Mouse (Mus musculus) erythroid progenitor cell, adult 5-6 weeks (primary cell): ENCODE measurements at regions not wholly inside any gene's neighbourhood (a gene's known extent, or its start where the extent isn't known, plus 50 kb on each side); places are given as distances from the start of the nearest gene placed in this dataset.

Experiments used
- ATAC-seq: replicated peaks from 2 replicates; pipeline ENCODE4 v1.8.0; 2016; ENCODE audit warnings: moderate number of reproducible peaks, mild to moderate bottlenecking, moderate TSS enrichment, inconsistent platforms; ENCODE audit not compliant: poor library complexity, low FRiP score, severe bottlenecking

DNA sequence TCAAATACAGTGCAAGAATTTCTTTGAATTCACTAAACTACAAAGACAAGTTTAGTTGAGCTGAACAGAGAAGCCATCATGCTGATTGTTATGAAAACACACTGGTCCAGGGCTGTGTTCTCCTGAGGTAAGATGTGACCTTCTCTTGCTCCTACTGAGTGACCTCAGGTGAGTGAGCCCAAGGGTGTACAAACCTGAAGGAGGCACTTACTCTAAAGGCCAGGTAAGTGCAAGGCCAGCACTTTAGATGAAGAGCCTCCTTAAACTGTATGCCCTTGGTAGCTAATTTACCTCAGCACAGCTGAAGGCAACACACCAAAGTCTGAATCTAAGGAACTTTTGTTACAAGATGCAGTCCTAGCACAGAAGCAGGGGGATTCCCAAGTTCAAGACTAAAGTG lies 128.7 kb upstream of the Lef1 start:
- no peak for ATAC-seq

DNA sequence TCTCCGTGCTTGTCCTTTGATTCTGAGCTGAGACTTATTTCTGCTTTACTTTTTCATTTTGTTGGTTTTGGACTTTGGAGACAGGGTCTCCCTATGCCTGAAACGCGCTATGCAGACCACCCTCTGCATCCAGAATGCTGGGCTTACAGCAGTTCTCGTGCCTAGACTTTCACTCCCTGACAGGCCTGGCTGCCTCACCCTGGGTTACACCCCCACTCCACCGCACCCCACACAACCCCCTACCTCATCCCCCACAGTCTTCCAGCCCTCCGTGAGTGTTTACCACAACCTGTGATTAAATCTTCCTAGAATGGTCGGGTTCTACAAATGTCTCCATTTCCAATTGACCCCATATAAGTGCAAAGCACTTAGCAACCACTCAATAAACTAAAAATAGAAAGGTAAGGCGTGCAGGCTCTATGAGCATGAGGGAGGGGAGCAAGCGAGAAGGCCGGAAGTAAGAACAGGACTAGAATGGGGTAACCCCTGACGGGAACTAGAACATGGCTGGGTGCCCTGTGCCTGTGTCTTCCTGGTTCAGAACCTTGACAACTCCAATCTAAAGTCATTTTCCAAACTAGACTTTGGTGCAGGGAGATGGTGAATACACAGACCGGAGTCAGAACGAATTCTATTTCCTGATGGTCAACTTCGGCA lies 131.2 kb upstream of the Lef1 start:
- no peak for ATAC-seq

DNA sequence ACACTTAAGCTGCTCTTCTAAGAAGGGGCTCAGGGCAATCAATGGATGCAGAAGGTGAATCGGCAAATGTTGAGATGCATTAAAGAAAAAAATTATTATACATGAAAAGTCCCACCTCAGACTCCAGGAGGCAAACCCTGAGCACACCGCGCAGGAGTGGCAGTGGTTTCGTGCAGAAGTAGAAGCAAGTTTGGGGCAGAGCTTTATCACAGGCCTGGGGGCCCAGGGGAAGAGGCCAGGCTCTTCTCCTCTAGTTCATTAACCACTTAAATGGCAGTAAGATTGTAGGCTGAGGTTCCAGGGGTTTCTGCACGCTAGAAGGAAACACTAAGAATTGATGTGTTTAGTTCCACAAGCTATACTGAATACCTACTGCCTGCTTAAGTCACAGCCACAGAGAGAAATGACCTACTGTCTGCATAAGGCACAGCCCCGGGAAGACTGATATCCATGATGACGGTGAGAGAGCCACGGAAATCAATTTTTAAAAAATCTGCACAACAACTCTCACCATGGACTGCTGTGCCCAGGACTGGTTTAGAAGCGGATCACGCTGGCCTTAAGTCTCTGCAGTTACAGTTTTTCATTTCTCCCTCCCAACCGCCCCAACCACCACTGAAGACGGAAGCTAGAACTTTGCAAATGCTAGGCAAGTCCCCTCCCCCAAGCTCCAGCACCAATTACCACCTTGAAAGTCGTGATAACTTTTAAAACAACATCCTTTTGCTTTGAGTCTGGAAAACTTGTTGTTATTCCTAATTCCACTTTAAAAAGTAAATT lies 132.2 kb upstream of the Lef1 start:
- ATAC-seq, result no peak

- ATAC-seq, result no peak
Observed at GRCm38 (mm10) chr3:130976206-130976605, 134.1 kb upstream of the Lef1 start.

- no peak for ATAC-seq
Observed at GRCm38 (mm10) chr3:130975291-130975690, 135.0 kb upstream of the Lef1 start.

DNA sequence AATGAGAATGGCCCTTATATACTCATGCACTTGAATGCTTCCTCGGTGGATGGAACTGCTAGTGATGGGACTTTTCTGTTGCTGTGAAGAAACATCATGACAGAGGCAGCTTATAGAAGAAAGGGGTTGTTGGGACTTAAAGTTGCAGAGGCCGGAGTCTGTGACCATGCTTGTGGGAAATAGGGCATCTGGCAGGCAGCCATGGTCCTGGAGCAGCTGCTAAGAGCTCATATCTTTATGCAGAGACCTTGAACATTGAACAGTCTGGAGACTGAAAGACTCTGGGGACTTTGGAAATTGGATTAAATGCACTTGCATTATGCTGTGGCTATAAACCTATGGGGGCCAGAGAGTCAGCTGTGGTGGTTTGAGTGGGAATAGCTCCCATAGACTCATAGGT lies 138.1 kb upstream of the Lef1 start:
- ATAC-seq, result no peak

- no peak for ATAC-seq
Observed at GRCm38 (mm10) chr3:130965275-130965674, 145.0 kb upstream of the Lef1 start.

DNA sequence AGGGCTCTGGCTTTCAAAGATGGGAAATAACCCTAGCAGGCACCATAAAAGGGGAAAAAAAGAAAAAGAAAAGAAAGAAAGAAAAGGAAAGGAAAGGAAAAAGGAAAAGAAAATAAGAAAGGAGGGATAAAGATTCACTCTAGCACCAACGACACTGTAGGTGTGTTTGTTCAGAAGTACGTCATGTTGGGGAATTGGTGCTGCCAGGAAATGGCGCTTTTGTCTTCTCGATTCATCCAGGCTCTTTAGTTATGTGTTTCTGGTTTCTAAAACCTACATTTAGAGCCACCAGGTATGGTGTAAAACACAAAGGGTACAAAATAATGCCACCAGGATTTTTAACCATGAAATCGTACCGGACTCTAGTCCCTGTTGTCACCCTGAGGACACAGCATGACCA lies 146.2 kb upstream of the Lef1 start:
- ATAC-seq, result no peak

- no peak for ATAC-seq
Observed at GRCm38 (mm10) chr3:130963625-130964024, 146.6 kb upstream of the Lef1 start.

DNA sequence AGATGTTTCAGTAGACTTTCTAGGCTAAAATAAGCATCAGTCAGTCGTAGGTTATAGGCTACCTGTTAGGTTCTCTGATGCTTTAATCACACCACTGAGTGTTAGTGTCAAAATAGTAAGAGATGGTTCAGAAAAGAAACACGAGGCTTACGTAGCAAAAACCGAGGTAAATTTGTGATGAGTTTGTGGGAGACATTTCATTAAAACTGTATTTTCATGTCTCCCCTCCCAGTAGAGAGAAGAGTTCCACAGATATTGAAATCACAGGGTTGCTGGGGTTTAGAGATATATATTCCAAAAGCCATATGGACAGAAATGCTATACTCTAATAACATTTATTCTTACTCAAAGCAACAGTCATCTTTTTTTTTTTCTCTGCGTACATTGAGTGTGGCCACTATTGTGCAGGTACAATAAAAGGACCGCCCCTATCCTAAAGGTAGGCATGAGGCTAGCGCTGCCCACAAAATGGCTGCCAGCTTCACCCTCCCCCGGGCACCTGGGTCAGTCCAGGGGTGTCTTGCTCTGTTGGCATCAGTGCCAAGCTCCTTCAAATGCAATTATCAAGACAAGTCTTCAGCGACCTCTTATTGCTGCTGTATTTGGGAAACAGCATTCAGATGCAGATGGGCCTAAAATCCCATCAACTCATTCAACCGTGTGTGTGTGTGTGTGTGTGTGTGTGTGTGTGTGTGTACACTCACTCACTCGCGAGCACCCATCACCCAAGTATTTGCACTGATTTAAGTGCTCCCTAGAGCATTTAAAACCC lies 147.4 kb upstream of the Lef1 start:
- ATAC-seq, result no peak

DNA sequence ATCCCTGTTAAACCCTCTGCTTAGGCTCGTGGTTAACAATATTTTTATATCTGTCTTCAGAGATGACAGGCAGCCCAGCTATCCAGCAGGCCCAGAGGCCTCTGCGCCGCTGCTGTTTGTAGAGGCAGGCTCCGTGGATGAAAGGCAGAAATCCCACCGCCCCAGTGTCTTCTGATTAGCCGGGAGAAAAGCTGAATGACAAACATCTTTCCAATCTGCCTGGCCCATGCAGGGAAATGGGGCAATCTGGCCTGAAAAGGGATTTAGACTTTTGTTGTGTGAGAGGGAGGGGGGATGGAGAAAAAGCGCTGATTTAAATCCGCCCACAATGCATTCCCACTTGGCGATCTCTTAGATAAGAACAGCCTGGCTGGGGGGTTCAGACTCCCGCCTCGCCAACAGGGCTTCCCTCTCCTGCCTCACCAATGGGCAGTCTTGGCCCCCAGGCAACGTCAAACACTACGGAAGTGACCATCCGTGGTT lies 148.1 kb upstream of the Lef1 start:
- no peak for ATAC-seq

- ATAC-seq, result no peak
Observed at GRCm38 (mm10) chr3:130961704-130962103, 148.6 kb upstream of the Lef1 start.

DNA sequence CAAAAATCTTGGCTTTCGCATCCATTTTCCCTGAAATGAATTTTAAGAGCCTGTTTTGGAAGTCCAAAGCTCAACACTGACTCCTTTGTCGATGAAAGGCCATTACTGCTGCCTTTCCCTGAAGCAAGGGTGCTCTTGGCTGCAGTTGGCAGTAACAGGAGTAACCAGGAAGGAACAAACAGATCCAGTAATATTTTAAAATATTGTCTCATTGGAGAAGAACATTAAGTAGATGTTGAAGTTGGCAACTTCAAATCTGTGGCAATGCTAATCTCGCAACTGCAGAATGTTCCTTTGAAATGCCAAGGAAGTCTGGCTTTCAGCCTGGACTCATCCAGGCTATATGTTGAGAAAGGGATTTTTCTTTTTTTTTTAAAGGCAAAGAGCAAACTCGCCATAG lies 154.3 kb upstream of the Lef1 start:
- ATAC-seq, result no peak

- no peak for ATAC-seq
Observed at GRCm38 (mm10) chr3:130951381-130951780, 158.9 kb upstream of the Lef1 start.

- no peak for ATAC-seq
Observed at GRCm38 (mm10) chr3:130950872-130951271, 159.4 kb upstream of the Lef1 start.

GRCm38 (mm10) chr3:130947880-130948279 lies 162.4 kb upstream of the Lef1 start:
- no peak for ATAC-seq

GRCm38 (mm10) chr3:130947277-130947606 lies 163.0 kb upstream of the Lef1 start:
- ATAC-seq, result no peak

DNA sequence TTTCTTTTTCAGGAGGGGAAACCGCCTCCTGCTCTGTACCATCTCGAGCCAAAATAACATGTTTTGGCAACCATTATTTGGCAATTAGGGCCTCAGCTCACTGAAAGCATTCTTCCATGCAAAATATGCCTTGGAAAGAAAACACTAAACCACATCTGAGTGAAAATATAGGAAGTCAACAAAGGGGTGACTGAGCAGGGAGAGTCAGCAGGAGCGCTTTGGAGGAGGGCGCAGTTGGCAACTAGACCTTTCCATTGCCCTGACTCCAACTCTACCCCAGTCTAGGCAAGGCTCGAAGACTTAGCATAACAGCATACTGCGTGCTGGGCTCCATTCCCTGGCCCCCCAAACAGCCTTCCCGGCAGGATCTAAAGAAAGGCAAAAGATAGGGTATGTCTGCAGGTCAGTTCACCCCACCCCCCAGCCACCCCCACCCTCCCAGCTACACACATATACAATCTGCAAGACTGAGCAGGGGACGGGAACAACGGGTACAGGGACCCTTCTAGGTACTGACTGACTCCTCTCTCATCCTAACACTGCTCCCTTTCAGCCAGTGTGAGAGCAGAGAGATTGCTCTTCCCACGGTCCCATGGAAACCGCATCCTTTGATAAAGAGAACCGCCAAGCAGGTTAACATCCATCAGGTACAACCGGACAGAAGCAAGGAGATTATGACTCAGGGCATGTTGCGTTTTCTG lies 163.5 kb upstream of the Lef1 start:
- no peak for ATAC-seq

DNA sequence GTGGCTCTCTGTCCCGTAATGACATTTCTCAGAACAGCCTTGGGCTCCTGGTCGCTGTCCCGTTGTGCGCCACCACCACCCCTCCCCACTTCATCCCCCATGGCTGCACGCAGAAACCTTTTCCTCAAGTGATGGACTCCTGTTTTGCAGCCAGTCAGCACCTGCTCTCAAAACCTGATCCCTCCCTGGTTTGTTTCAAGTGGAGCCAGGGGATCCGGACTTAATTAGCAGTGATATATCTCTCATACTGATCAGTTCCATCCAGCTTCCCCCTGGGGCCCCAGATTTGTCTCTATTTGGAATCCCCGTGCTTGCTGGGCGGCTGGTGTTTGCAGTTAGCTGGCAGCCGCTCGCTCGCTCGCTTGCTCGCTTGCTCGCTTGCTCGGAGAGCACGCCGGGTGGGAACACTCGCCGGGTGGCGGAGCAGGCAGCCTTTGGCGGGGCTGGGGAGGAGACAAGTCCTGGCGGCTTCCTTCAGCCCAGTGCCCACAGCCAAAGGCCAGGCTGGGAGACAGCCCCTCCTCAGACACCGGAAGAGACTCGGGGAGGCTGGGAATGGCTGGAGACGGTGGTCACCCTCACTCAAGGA lies 164.3 kb upstream of the Lef1 start:
- no peak for ATAC-seq

GRCm38 (mm10) chr3:130945396-130945795 lies 164.9 kb upstream of the Lef1 start:
- no peak for ATAC-seq
